Mouse (Mus musculus): Measurements from ENCODE around the gene Vmn1r31. TPM values are rescaled to one million over a fixed set of nuclear protein-coding genes. Genes with fewer than 3 reads are reported as not detected.

Gene Vmn1r31
- not detected in 2 replicates for polyA plus RNA-seq (2015; fragmentation: Nextera tagmentation; extraction: Ambion mirVana)

DNA sequence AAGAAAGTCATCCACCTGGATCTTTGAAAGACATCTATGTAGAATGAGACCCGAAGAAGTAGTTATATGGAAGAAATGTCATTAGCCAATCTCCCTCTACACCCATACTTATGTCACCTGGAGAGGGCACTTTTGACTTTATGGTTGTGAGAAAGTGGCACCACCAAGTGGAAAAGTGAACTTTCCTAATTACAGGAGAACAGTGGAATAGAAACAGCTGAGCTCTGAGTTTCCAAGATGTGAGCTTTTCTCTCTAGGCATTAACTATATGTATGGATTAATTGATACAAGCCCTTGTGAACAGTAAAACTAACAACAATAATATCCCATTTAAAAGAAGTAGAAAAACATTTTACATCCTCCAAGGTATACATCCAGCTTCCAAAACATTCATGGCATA lies at the start of gene Vmn1r31:
TSS of gene Vmn1r31 (minus strand) at position 101 of the 400 bp plus-strand sequence.
- WGBS = 84% methylated on average over 1 of the region's 1 CpGs
- H3K4me1 ChIP-seq (replicated peaks) = no peaks in the 10 kb centered on the region
- no peak within 1 kb of the TSS for H3K4me2 ChIP-seq
- H3K27ac ChIP-seq = no peak within 1 kb of the TSS
- H3K4me3 ChIP-seq = no peak within 1 kb of the TSS
- H3K9me3 ChIP-seq (replicated peaks) = no peaks in the 10 kb centered on the region
- no peaks in the 10 kb centered on the region for H3K36me3 ChIP-seq
- H3K27me3 ChIP-seq = no peaks in the 10 kb centered on the region
- H3K9ac ChIP-seq = no peak within 1 kb of the TSS
- ATAC-seq (replicated peaks; ENCODE audit: insufficient number of reproducible peaks, insufficient read depth, low FRiP score, low read depth) = no peak

DNA sequence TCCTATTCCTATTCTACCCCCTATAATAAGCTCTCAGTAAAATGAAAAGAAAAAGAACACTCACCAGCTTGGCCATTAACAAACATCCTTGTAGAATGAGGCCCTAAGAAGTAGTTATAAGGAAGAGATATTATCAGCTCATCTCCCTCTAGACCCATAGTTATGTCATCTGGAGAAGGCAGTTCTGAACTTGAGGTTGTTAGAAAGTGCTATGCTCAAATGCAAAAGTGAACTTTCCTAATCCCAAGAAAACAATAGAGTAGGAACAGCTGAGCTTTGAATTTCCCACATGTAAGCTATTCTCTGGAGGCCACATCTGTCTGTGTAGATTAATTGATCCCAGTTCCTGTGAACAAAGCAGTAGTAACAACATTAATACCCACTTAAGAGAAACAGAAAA lies 31.8 kb downstream of the Vmn1r31 start, which contains the start of gene Vmn1r30:
TSS of gene Vmn1r30 (minus strand) at position 101 of the 400 bp plus-strand sequence.
- Histone ChIP-seq H3K4me3 (no peak within 1 kb of the TSS), H3K9ac (no peak within 1 kb of the TSS), H3K27ac (no peak within 1 kb of the TSS), H3K4me1 (replicated peaks) (no peaks in the 10 kb centered on the region), H3K36me3 (no peaks in the 10 kb centered on the region), H3K9me3 (replicated peaks) (no peaks in the 10 kb centered on the region), H3K4me2 (no peak within 1 kb of the TSS), H3K27me3 (no peaks in the 10 kb centered on the region)
- ATAC-seq (replicated peaks; ENCODE audit: insufficient number of reproducible peaks, insufficient read depth, low FRiP score, low read depth) = no peak

Other genes with a start within 250 kb of the Vmn1r31 start
- not detected in 2 replicates for gene Vmn1r28, start 213.3 kb downstream of the Vmn1r31 start, polyA plus RNA-seq (2015; fragmentation: Nextera tagmentation; extraction: Ambion mirVana)
- gene Vmn1r29, start 173.8 kb downstream of the Vmn1r31 start, polyA plus RNA-seq (2015; fragmentation: Nextera tagmentation; extraction: Ambion mirVana) = not detected in 2 replicates
- gene Vmn1r30, start 31.9 kb downstream of the Vmn1r31 start, polyA plus RNA-seq (2015; fragmentation: Nextera tagmentation; extraction: Ambion mirVana) = not detected in 2 replicates
- gene Abcg2, start 109.2 kb upstream of the Vmn1r31 start, polyA plus RNA-seq (2015; fragmentation: Nextera tagmentation; extraction: Ambion mirVana) = 53.4 and 56.5 TPM in 2 replicates